Mouse (Mus musculus) forebrain, embryonic 16.5 days (tissue): ENCODE data around the gene Sos2. TPM values are rescaled to one million over a fixed set of nuclear protein-coding genes. Genes with fewer than 3 reads are reported as not detected.

Experiments
- ATAC-seq: fragments of 200-750 bp; cut with Nextera tagmentation; 2 replicates; pipeline ENCODE4 v1.8.0; 2017; ENCODE audit warnings: mild to moderate bottlenecking, moderate library complexity
- H3K27ac ChIP-seq: fragments of 300-500 bp; sonication (generic); 2 replicates; pipeline ENCODE4 v1.5.1; 2014; ENCODE audit warnings: low read length, control low read depth
- H3K27me3 ChIP-seq: fragments of 300-500 bp; sonication (generic); replicated peaks from 2 replicates; pipeline ENCODE4 v1.6.1; 2014; ENCODE audit warnings: low read length; ENCODE audit not compliant: control insufficient read depth, insufficient read depth
- H3K36me3 ChIP-seq: fragments of 300-500 bp; sonication (generic); 2 replicates; pipeline ENCODE4 v1.6.1; 2014; ENCODE audit not compliant: control insufficient read depth, insufficient read depth
- H3K4me1 ChIP-seq: fragments of 300-500 bp; sonication (generic); replicated peaks from 2 replicates; pipeline ENCODE4 v1.6.1; 2014; ENCODE audit warnings: low read length; ENCODE audit not compliant: control insufficient read depth, insufficient read depth
- H3K4me2 ChIP-seq: fragments of 300-500 bp; sonication (generic); 2 replicates; pipeline ENCODE4 v1.6.1; 2014; ENCODE audit warnings: mild to moderate bottlenecking, low read length, control low read depth
- H3K4me3 ChIP-seq: fragments of 300-500 bp; sonication (generic); replicated peaks from 2 replicates; pipeline ENCODE4 v1.5.1; 2014; ENCODE audit warnings: mild to moderate bottlenecking, low read length, control low read depth
- H3K9ac ChIP-seq: fragments of 300-500 bp; sonication (generic); replicated peaks from 2 replicates; pipeline ENCODE4 v1.6.1; 2014; ENCODE audit warnings: low read depth, low read length, control low read depth
- H3K9me3 ChIP-seq: fragments of 300-500 bp; sonication (generic); 2 replicates; pipeline ENCODE4 v1.6.1; 2016; ENCODE audit warnings: low read length; ENCODE audit not compliant: control insufficient read depth
- WGBS: fragments of 180-500 bp; shearing (Covaris S2); extraction: QIAGEN DNeasy Blood & Tissue Kit; methylation state at CpG from one replicate; pipeline ENCODE4 v1.1.7; 2014; 5-methylcytosine and 5-hydroxymethylcytosine counted together
- polyA plus RNA-seq: library from polyadenylated mRNA; unstranded; fragments of >200 nt; fragmentation: Nextera tagmentation; extraction: Ambion mirVana; gene quantifications from 2 replicates; pipeline ENCODE4 v1.2.1, GENCODE M21; 2015

The Sos2 gene
- 11.0 and 11.8 TPM in 2 replicates for polyA plus RNA-seq

DNA sequence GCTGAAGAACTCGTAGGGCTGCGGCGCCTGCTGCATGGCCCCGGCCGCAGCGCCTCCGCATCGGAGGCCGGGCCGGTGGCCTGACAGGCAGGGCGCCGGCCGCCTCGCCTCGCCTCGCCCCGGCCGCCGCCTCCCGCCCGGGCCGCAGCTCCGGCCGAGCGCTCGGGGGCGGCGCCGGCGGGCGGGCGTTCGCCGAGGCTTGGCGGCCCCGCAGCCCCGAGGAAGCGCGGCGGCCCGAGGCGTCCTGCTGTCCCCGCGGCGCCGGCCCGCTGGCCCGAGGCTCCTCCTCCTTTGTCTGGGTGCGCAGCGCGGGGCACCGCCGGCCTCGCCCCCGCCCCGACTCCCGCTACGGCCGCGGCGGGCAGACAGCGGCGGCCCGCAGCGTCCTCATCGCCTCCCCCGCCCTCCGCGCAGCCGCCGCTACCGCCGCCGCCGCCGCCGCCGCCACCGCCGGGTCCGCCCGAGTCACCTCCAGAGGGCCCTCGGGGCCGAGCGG, at the start of gene Sos2:
Gene Sos2, minus strand, starts transcription at position 287 of the 496 bp plus-strand sequence.
- H3K36me3 ChIP-seq, result no peaks in the 10 kb centered on the region
- peak within 1 kb of the TSS; percentile 97 for H3K4me3 ChIP-seq
- ATAC-seq, result no peak; the same call in 1 of the 2 replicates
- H3K27ac ChIP-seq, result peak within 1 kb of the TSS; percentile 95
- H3K9ac ChIP-seq, result peak within 1 kb of the TSS; percentile 92
- no peaks in the 10 kb centered on the region for H3K27me3 ChIP-seq
- under 1% methylated on average over 67 of the region's 85 CpGs for WGBS
- H3K9me3 ChIP-seq, result no peaks in the 10 kb centered on the region
- peak within 1 kb of the TSS; percentile 71 for H3K4me2 ChIP-seq
- H3K4me1 ChIP-seq, result peaks cover 15% of the 10 kb centered on the region

DNA sequence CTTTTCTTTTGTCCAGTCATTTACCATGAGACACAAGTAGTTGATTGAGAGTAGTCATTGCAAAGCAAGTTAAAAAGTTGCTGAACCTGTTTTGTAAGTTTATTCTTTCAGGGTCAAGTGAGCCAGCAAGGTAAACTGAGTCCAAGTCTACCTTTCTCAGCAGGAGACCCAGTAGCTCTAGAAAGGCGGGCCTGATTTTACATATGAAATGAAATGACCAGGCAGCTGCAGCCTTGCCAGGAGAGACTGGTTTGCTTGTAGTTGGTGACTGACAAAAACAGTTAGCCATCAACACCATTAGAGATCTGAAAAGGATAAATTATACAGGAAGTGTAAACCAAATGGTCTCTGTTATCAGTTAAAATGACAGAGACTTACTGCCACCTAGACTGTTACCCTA, 48.7 kb upstream of the Sos2 start:
- H3K9me3 ChIP-seq, result no peaks in the 10 kb centered on the region
- H3K9ac ChIP-seq, result no peak overlapping the region
- H3K36me3 ChIP-seq, result no peaks in the 10 kb centered on the region
- H3K27ac ChIP-seq, result no peak overlapping the region
- WGBS, result 79% methylated on average over 1 of the region's 1 CpGs
- ATAC-seq, result no peak
- H3K27me3 ChIP-seq, result no peaks in the 10 kb centered on the region
- H3K4me2 ChIP-seq, result no peak overlapping the region
- H3K4me3 ChIP-seq, result no peak overlapping the region
- peaks cover 2% of the 10 kb centered on the region for H3K4me1 ChIP-seq

DNA sequence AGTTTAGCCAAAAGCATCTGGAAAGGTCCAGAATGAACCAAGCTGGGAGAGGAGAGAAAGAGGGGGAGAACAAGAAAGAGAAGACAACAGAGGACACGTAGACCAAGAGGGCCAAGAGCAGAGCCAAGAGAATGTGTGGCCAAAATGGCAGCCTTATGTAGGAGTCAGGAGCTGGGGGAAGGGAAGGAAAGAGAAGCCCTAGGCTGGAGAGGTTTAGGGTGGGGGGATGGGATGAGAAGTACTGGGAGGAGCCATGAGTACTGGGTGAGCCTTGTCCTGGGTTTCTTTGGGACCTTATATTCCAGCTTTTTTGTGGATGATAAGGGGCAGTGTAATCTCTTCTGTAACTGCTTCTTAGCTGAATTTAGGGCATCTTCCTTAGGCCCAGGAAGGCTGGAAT, 47.6 kb upstream of the Sos2 start:
- Histone ChIP-seq H3K27me3 (no peaks in the 10 kb centered on the region), H3K4me2 (no peak overlapping the region), H3K27ac (0 out of 2 replicates have a peak overlapping the region, but pooled peaks have one; percentile 3), H3K9me3 (no peaks in the 10 kb centered on the region), H3K9ac (no peak overlapping the region), H3K4me1 (peaks cover 5% of the 10 kb centered on the region), H3K4me3 (no peak overlapping the region), H3K36me3 (no peaks in the 10 kb centered on the region)
- no peak for ATAC-seq
- 71% methylated on average over 1 of the region's 1 CpGs for WGBS

DNA sequence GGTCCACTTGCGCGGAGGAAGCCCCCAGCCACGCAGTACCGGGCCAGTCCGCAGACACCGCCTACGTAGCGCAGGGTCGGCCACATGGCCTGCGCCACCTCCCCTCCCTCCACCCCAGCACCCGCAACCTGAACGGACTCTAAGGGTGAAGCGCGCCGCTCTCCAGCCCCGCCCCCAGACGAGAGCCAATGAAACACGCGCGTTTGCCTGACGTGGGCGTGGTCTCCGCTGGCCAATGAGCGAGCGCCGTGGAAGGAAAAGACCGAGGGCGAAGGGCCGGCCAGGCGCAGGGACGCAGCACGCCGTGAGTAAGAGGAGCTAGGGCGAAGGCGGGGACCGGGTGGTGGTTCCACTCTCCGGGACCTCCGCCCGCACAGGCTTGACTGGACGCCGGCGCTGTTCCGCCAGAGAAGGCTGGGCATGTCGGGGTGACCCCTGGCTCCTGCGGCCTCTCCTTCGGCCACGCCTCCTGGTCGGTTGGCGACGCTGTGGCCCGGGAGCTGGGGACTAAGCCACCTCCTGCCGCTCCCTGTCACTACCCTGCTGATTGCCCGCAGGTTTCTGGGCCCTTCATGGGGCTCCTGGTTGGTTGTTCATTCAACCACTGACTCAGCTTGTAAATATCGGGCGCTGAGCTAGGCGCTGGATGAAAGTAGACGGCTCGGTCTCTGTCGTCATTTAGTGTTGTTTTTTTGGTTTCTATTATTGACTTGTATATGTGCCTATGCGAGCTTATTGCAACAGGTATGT, 43.2 kb upstream of the Sos2 start, which contains the start of the genes L2hgdh and Atp5s:
Gene L2hgdh, minus strand, starts transcription at position 163 of the 750 bp plus-strand sequence.
Gene Atp5s, plus strand, starts transcription at position 240 of the 750 bp plus-strand sequence.
- no peaks in the 10 kb centered on the region; the same call in 1 of the 2 replicates for H3K9me3 ChIP-seq
- peaks cover 14% of the 10 kb centered on the region for H3K4me1 ChIP-seq
- H3K27me3 ChIP-seq, result no peaks in the 10 kb centered on the region
- WGBS, result under 1% methylated on average over 58 of the region's 60 CpGs
- H3K4me2 ChIP-seq, result peak within 1 kb of the TSS; percentile 97
- peak within 1 kb of the TSS; percentile 70 for H3K9ac ChIP-seq
- peak within 1 kb of the TSS; percentile 87 for H3K4me3 ChIP-seq
- H3K27ac ChIP-seq, result peak within 1 kb of the TSS; percentile 43
- ATAC-seq, result peak; percentile 97
- H3K36me3 ChIP-seq, result peaks cover 3% of the 10 kb centered on the region; the same call in 1 of the 2 replicates

DNA sequence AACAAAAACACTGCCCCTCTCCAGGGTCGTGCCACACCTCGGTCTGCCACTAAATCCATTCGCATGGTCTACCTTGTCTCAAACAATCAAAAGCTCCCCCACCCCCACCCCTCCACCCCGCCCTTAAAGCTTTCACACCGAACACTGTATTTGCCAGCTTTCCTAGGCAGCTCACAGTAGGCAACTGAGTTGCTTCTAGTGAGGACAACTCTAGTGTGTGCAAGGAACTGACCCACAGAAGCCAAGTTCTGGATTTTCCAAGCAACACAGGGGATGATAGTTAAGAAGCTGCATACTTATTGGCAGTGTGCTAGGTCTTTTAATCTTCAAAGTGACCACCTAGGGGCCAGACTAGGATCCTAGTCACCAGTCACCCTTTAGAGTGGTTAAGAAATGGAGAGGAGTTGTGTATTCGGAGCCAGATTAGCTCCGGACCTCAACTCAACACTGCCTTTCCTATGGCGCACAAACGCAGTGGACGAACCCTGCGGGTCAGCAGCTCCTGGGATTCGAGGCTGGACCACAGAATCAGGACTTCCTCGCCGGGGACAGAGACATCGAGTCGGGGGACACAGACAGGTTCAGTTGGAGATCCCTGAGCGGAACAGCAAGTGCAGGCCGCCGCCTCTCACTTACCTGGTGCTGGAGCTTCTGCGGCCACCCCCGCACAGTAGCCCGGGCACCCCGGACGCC, 42.5 kb upstream of the Sos2 start:
- under 1% methylated on average over 20 of the region's 24 CpGs for WGBS
- Histone ChIP-seq H3K4me2 (peak overlapping the region; percentile 97), H3K27me3 (no peaks in the 10 kb centered on the region), H3K9me3 (peaks cover 7% of the 10 kb centered on the region), H3K9ac (peak overlapping the region; percentile 70), H3K27ac (no peak overlapping the region), H3K4me3 (peak overlapping the region; percentile 87), H3K36me3 (peaks cover 3% of the 10 kb centered on the region; the same call in 1 of the 2 replicates), H3K4me1 (peaks cover 14% of the 10 kb centered on the region)
- peak; percentile 13 for ATAC-seq

DNA sequence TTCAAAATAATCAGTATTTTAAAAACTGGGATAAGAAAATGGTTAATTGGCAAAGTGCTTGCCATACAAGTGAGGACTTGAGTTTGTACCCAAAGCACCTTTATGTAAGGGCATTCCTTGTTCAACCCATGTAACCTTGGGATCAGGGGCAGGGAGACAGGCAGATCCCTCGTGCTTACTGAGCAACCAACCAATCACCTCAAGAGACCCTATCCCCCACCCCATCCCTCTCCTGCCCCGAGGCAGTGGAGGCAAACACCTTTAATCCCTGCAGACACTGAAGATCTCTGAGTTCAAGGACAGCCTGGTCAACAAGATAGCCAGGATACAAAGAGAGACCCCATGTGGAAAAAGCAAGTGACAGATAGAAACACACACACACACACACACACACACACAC, 41.7 kb upstream of the Sos2 start:
- WGBS, result 44% methylated on average over 2 of the region's 2 CpGs
- ATAC-seq, result no peak
- H3K27ac ChIP-seq, result no peak overlapping the region
- H3K36me3 ChIP-seq, result peaks cover 3% of the 10 kb centered on the region; the same call in 1 of the 2 replicates
- H3K4me1 ChIP-seq, result peaks cover 14% of the 10 kb centered on the region
- H3K27me3 ChIP-seq, result no peaks in the 10 kb centered on the region
- H3K9ac ChIP-seq, result no peak overlapping the region
- H3K4me2 ChIP-seq, result no peak overlapping the region
- peaks cover 7% of the 10 kb centered on the region for H3K9me3 ChIP-seq
- no peak overlapping the region for H3K4me3 ChIP-seq

DNA sequence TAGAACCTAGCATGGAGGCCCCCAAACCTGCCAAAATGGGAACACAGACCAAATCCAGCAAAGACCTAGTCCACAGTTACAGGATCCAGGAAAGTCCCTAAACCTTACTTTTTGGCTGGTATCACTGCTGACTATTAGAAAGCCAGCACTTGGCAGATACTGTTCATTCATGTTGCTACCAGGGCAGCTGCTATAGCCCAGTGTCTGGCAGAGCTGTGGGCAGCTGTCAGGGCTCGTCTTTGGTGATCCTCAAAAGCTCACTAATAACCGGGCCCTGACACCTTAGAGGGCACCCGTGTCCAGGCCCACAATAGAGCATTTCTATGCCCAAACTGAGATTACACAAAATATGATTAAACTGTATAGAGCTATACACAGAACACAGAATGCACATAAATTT, 41.2 kb upstream of the Sos2 start:
- Histone ChIP-seq H3K36me3 (peaks cover 3% of the 10 kb centered on the region; the same call in 1 of the 2 replicates), H3K9ac (no peak overlapping the region), H3K9me3 (peaks cover 7% of the 10 kb centered on the region), H3K4me3 (no peak overlapping the region), H3K27me3 (no peaks in the 10 kb centered on the region), H3K27ac (no peak overlapping the region), H3K4me2 (no peak overlapping the region), H3K4me1 (peaks cover 14% of the 10 kb centered on the region)
- WGBS, result 89% methylated on average over 3 of the region's 3 CpGs
- ATAC-seq, result no peak

DNA sequence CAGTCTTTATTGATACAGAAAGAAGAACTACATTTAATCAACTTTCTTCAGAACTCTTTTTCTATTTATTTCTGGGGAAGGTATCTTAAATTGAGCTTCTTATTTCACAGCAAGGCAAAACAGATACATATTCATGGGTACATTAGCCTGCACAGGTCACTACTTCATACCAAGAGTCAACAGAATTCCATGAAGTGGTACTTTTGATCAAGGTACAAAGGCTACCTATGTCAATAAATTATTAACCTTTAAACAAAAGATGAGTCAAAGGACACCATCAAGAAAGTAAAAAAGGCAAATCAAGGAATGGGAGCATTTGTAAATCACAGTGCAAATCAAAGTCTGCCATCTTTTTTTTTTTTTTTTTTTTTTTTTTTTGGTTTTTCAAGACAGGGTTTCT, 32.0 kb upstream of the Sos2 start:
- Histone ChIP-seq H3K27ac (no peak overlapping the region), H3K27me3 (no peaks in the 10 kb centered on the region), H3K4me2 (no peak overlapping the region), H3K9me3 (no peaks in the 10 kb centered on the region), H3K4me1 (no peaks in the 10 kb centered on the region), H3K4me3 (no peak overlapping the region), H3K36me3 (peaks cover 3% of the 10 kb centered on the region; the same call in 1 of the 2 replicates), H3K9ac (no peak overlapping the region)
- no peak for ATAC-seq

DNA sequence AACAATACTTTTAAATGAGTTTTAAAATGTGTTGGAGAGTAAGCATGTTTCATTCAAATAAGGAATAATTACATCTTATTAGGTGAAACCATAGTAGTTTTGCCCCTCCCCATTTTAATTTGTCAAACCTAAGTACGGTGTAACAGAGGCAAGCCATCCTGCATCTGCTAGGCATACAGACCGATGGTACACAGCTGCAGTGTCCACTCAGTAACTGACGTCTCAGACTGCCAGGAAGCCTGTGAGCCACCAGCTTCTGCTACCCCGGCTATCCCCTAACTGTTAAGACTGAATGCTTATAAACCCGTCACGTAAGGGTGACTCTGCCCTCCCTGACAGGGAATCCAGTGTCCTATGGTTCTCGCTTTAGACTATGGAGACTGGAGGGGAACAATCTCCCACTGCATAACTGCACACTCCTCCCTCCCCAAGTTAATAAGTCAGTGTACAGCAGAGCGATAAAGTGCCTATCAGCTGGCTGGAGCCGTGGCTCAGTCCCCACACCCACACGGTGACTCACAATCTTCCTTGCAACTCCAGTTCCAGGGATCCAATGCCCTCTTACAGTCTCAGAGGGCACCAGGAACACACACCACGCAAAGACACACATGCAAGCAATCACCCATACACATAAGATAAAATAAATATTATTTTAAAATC, 23.3 kb upstream of the Sos2 start:
- H3K4me1 ChIP-seq, result no peaks in the 10 kb centered on the region
- H3K27ac ChIP-seq, result no peak overlapping the region
- H3K27me3 ChIP-seq, result no peaks in the 10 kb centered on the region
- H3K9ac ChIP-seq, result no peak overlapping the region
- no peak overlapping the region for H3K4me3 ChIP-seq
- no peaks in the 10 kb centered on the region for H3K36me3 ChIP-seq
- no peaks in the 10 kb centered on the region for H3K9me3 ChIP-seq
- 86% methylated on average over 11 of the region's 11 CpGs for WGBS
- no peak overlapping the region for H3K4me2 ChIP-seq
- ATAC-seq, result no peak
